Mouse (Mus musculus): ENCODE data around the gene Tfap4.

DNA sequence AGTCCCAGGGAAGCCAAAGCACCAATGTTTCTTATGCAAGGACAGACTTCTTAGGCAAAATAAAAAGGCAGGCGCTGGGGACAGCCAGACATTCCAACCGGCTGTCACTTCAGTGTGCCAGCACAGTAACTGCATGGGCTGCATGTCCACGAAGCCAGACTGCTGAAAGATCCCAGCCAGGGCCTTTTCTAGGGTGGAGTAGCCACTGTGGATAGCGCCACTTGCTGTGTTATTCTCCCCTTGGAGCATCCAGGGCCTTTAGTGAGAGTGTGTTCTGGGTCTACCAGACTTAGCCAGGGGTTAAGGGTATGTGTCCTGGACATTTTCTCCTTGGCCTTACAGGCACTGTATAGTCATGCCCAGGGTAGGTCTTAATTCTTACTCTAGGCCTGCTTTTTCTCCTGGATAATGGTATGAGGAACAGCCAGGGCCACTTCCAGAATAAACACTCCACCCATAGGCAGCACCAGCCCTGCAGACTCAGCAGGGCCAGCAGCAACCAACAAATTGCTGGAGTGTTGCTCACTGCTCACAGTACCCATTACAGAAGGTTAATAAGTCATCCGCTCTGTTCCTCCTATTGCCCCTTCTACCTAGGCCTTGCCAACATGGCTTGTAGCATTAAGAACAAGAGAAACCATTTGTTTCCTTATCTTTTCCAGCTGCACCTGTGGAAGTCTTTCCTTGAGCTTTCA, 28.0 kb upstream of the Tfap4 start:
- no peak for TF ChIP-seq CTCF (IDR thresholded peaks at IDR 0.05; ENCODE audit: low read depth)
- TF ChIP-seq EP300 (IDR thresholded peaks at IDR 0.05; ENCODE audit: low read depth): no peak

All from liver, embryonic 14.5 days (tissue).